Mouse (Mus musculus): ENCODE measurements around the gene D630045J12Rik. TPM values are rescaled to one million over a fixed set of nuclear protein-coding genes. Genes with fewer than 3 reads are reported as not detected.

The D630045J12Rik gene
- polyA plus RNA-seq, 1 experiment from 2014 or later, result 3.5 TPM

GRCm38 (mm10) chr6:38156204-38156603 lies 97.6 kb downstream of the D630045J12Rik start:
- WGBS, result 88% methylated on average over 5 of the region's 5 CpGs
- H3K9ac ChIP-seq (ENCODE audit: low read depth, low read length), result no peak overlapping the region
- H3K4me1 ChIP-seq (replicated peaks; ENCODE audit: insufficient read depth, low read length), result no peaks in the 10 kb centered on the region
- peak; percentile 55 for TF ChIP-seq CTCF (IDR thresholded peaks at IDR 0.05; ENCODE audit: low read depth)
- H3K4me3 ChIP-seq (replicated peaks; ENCODE audit: low read depth, low read length), result no peak overlapping the region
- ATAC-seq (replicated peaks; ENCODE audit: low FRiP score, low read depth) (no peak), DNase-seq (ENCODE audit: low spot score) (no peak)
- no peaks in the 10 kb centered on the region for H3K27me3 ChIP-seq (ENCODE audit: insufficient read depth, low read length)
- no peaks in the 10 kb centered on the region for H3K36me3 ChIP-seq (ENCODE audit: insufficient read depth, low read length)
- H3K4me2 ChIP-seq (ENCODE audit: low read length), result no peak overlapping the region
- H3K27ac ChIP-seq, result no peak overlapping the region
- no peaks in the 10 kb centered on the region for H3K9me3 ChIP-seq (replicated peaks; ENCODE audit: low read length)

GRCm38 (mm10) chr6:38152305-38152704 lies 101.5 kb downstream of the D630045J12Rik start:
- Histone ChIP-seq H3K36me3 (ENCODE audit: insufficient read depth, low read length) (0 out of 2 replicates have a peak, but pooled peaks cover 10% of the 10 kb centered on the region), H3K4me3 (replicated peaks; ENCODE audit: low read depth, low read length) (no peak overlapping the region), H3K9me3 (replicated peaks; ENCODE audit: low read length) (no peaks in the 10 kb centered on the region), H3K27me3 (ENCODE audit: insufficient read depth, low read length) (no peaks in the 10 kb centered on the region), H3K4me2 (ENCODE audit: low read length) (no peak overlapping the region), H3K4me1 (replicated peaks; ENCODE audit: insufficient read depth, low read length) (no peaks in the 10 kb centered on the region), H3K9ac (ENCODE audit: low read depth, low read length) (no peak overlapping the region), H3K27ac (no peak overlapping the region)
- no peak for TF ChIP-seq CTCF (IDR thresholded peaks at IDR 0.05; ENCODE audit: low read depth)
- DNase-seq (ENCODE audit: low spot score), result no peak
- WGBS, result 88% methylated on average over 11 of the region's 11 CpGs
- no peak for ATAC-seq (replicated peaks; ENCODE audit: low FRiP score, low read depth)

- WGBS, result 91% methylated on average over 19 of the region's 19 CpGs
- H3K36me3 ChIP-seq (ENCODE audit: insufficient read depth, low read length), result 0 out of 2 replicates have a peak, but pooled peaks cover 10% of the 10 kb centered on the region
- TF ChIP-seq CTCF (IDR thresholded peaks at IDR 0.05; ENCODE audit: low read depth), result no peak
Measured at GRCm38 (mm10) chr6:38149483-38149882, 104.3 kb downstream of the D630045J12Rik start.

GRCm38 (mm10) chr6:38148626-38149025 lies 105.2 kb downstream of the D630045J12Rik start:
- Histone ChIP-seq H3K4me3 (replicated peaks; ENCODE audit: low read depth, low read length) (no peak overlapping the region), H3K27ac (no peak overlapping the region), H3K27me3 (ENCODE audit: insufficient read depth, low read length) (no peaks in the 10 kb centered on the region), H3K4me2 (ENCODE audit: low read length) (no peak overlapping the region), H3K4me1 (replicated peaks; ENCODE audit: insufficient read depth, low read length) (peaks cover 19% of the 10 kb centered on the region; the same call in 1 of the 2 replicates), H3K36me3 (ENCODE audit: insufficient read depth, low read length) (0 out of 2 replicates have a peak, but pooled peaks cover 10% of the 10 kb centered on the region), H3K9ac (ENCODE audit: low read depth, low read length) (no peak overlapping the region), H3K9me3 (replicated peaks; ENCODE audit: low read length) (no peaks in the 10 kb centered on the region)
- no peak for TF ChIP-seq CTCF (IDR thresholded peaks at IDR 0.05; ENCODE audit: low read depth)
- 89% methylated on average over 10 of the region's 10 CpGs for WGBS
- no peak for ATAC-seq (replicated peaks; ENCODE audit: low FRiP score, low read depth)
- no peak for DNase-seq (ENCODE audit: low spot score)

More at GRCm38 (mm10) chr6:38149483-38149882, 104.3 kb downstream of the D630045J12Rik start:
- H3K27me3 ChIP-seq (ENCODE audit: insufficient read depth, low read length), result no peaks in the 10 kb centered on the region
- no peak overlapping the region for H3K4me3 ChIP-seq (replicated peaks; ENCODE audit: low read depth, low read length)
- ATAC-seq (replicated peaks; ENCODE audit: low FRiP score, low read depth) (no peak), DNase-seq (ENCODE audit: low spot score) (no peak)
- H3K9me3 ChIP-seq (replicated peaks; ENCODE audit: low read length), result no peaks in the 10 kb centered on the region
- H3K27ac ChIP-seq, result no peak overlapping the region
- H3K9ac ChIP-seq (ENCODE audit: low read depth, low read length), result no peak overlapping the region
- no peak overlapping the region for H3K4me2 ChIP-seq (ENCODE audit: low read length)
- 0 out of 2 replicates have a peak, but pooled peaks cover 11% of the 10 kb centered on the region for H3K4me1 ChIP-seq (replicated peaks; ENCODE audit: insufficient read depth, low read length)

GRCm38 (mm10) chr6:38147301-38147700 lies 106.5 kb downstream of the D630045J12Rik start:
- Histone ChIP-seq H3K27me3 (ENCODE audit: insufficient read depth, low read length) (no peaks in the 10 kb centered on the region), H3K36me3 (ENCODE audit: insufficient read depth, low read length) (peaks cover 13% of the 10 kb centered on the region; the same call in 1 of the 2 replicates), H3K27ac (0 out of 2 replicates have a peak overlapping the region, but pooled peaks have one; percentile 15), H3K4me3 (replicated peaks; ENCODE audit: low read depth, low read length) (no peak overlapping the region), H3K9ac (ENCODE audit: low read depth, low read length) (no peak overlapping the region), H3K4me2 (ENCODE audit: low read length) (no peak overlapping the region), H3K9me3 (replicated peaks; ENCODE audit: low read length) (no peaks in the 10 kb centered on the region), H3K4me1 (replicated peaks; ENCODE audit: insufficient read depth, low read length) (peaks cover 21% of the 10 kb centered on the region; the same call in 1 of the 2 replicates)
- WGBS, result 80% methylated on average over 5 of the region's 5 CpGs
- no peak for TF ChIP-seq CTCF (IDR thresholded peaks at IDR 0.05; ENCODE audit: low read depth)
- ATAC-seq (replicated peaks; ENCODE audit: low FRiP score, low read depth) (no peak), DNase-seq (ENCODE audit: low spot score) (no peak)

GRCm38 (mm10) chr6:38145463-38146065 lies 108.2 kb downstream of the D630045J12Rik start:
- ATAC-seq (replicated peaks; ENCODE audit: low FRiP score, low read depth) (no peak), DNase-seq (ENCODE audit: low spot score) (peak; percentile 46)
- Histone ChIP-seq H3K27ac (peak overlapping the region; percentile 82), H3K4me1 (replicated peaks; ENCODE audit: insufficient read depth, low read length) (peaks cover 21% of the 10 kb centered on the region; the same call in 1 of the 2 replicates), H3K4me3 (replicated peaks; ENCODE audit: low read depth, low read length) (no peak overlapping the region), H3K27me3 (ENCODE audit: insufficient read depth, low read length) (no peaks in the 10 kb centered on the region), H3K9me3 (replicated peaks; ENCODE audit: low read length) (no peaks in the 10 kb centered on the region), H3K9ac (ENCODE audit: low read depth, low read length) (no peak overlapping the region), H3K36me3 (ENCODE audit: insufficient read depth, low read length) (peaks cover 13% of the 10 kb centered on the region; the same call in 1 of the 2 replicates), H3K4me2 (ENCODE audit: low read length) (no peak overlapping the region)
- WGBS, result 65% methylated on average over 8 of the region's 8 CpGs
- no peak for TF ChIP-seq CTCF (IDR thresholded peaks at IDR 0.05; ENCODE audit: low read depth)

All from kidney, postnatal 0 days (tissue).